Mouse (Mus musculus) heart, adult 2 months (tissue): ENCODE measurements around the gene Usp36. TPM values are rescaled to one million over a fixed set of nuclear protein-coding genes. Genes with fewer than 3 reads are reported as not detected.
A peak's percentile ranks its signal among the peaks of the same experiment; 100 is the strongest.

Source experiments
- DNase-seq, 2 experiments: peaks; one replicate each; pipeline ENCODE4 v3.0.0; 2021
- H3K27ac ChIP-seq: fragments of 200-600 bp; 2 replicates; pipeline ENCODE4 v1.8.1; 2022
- H3K27me3 ChIP-seq: fragments of 200-500 bp; 2 replicates; pipeline ENCODE4 v1.6.1; 2012; ENCODE audit warnings: mild to moderate bottlenecking, low read length, inconsistent platforms, mixed read lengths; ENCODE audit not compliant: control insufficient read depth, insufficient read depth
- H3K36me3 ChIP-seq: fragments of 200-500 bp; 2 replicates; pipeline ENCODE4 v1.6.1; 2012; ENCODE audit warnings: low read length, inconsistent platforms; ENCODE audit not compliant: control insufficient read depth, insufficient read depth
- H3K4me1 ChIP-seq: fragments of 200-500 bp; 2 replicates; pipeline ENCODE4 v1.6.1; 2011; ENCODE audit warnings: low read length; ENCODE audit not compliant: control insufficient read depth, insufficient read depth
- H3K4me3 ChIP-seq: fragments of 200-600 bp; 2 replicates; pipeline ENCODE4 v1.8.1; 2022
- H3K79me2 ChIP-seq: fragments of 200-500 bp; replicated peaks from 2 replicates; pipeline ENCODE4 v1.6.1; 2012; ENCODE audit warnings: mild to moderate bottlenecking, inconsistent platforms, low read length, moderate library complexity, mixed read lengths; ENCODE audit not compliant: control insufficient read depth, insufficient read depth
- H3K9ac ChIP-seq: fragments of 200-500 bp; 2 replicates; pipeline ENCODE4 v1.6.1; 2012; ENCODE audit warnings: low read depth, mild to moderate bottlenecking, control low read depth, inconsistent platforms, low read length, mixed read lengths
- CTCF ChIP-seq: fragments of 200-600 bp; IDR thresholded peaks from 2 replicates; pipeline ENCODE4 v1.8.1; 2022; ENCODE audit warnings: antibody characterized with exemption, mild to moderate bottlenecking, moderate library complexity
- EP300 ChIP-seq: fragments of 200-500 bp; IDR thresholded peaks from 2 replicates; pipeline ENCODE4 v1.6.1; 2011; ENCODE audit warnings: low read depth, low read length, control low read depth; ENCODE audit not compliant: insufficient read depth
- POLR2A ChIP-seq: fragments of 200-500 bp; IDR thresholded peaks from 2 replicates; pipeline ENCODE4 v1.6.1; 2011; ENCODE audit warnings: mild to moderate bottlenecking, low read depth, low read length, control low read depth; ENCODE audit not compliant: insufficient read depth
- WGBS: fragments of 180-500 bp; shearing (Covaris S2); methylation state at CpG from one replicate; pipeline ENCODE4 v1.1.7; 2018; 5-methylcytosine and 5-hydroxymethylcytosine counted together
- intact Hi-C: fragments of 180-260 bp; cut with DNase I; formaldehyde crosslinking; loops from one replicate; pipeline ENCODE4 v1.15.1; 2025
- polyA plus RNA-seq: library from polyadenylated mRNA; depleted of rRNA; stranded (reverse); fragments of >200 nt; gene quantifications from 2 replicates; pipeline ENCODE4 v1.2.3, GENCODE M21; 2012
- total RNA-seq, 2 experiments: library from RNA; stranded (reverse); gene quantifications; 2 replicates each; pipeline ENCODE4 v1.2.3; 2021

Usp36 gene
- total and polyA plus RNA-seq, 3 experiments: 10.3 to 15.5 (median 13.1) TPM

- DNase-seq: no peak
- intact Hi-C loops: no loop called here
- Histone ChIP-seq H3K27me3 (no peaks in the 10 kb centered on the region), H3K9ac (no peak overlapping the region; the same call in 1 of the 2 replicates), H3K79me2 (no peaks in the 10 kb centered on the region), H3K4me3 (no peak overlapping the region), H3K4me1 (peaks cover 17% of the 10 kb centered on the region), H3K27ac (no peak overlapping the region), H3K36me3 (no peaks in the 10 kb centered on the region)
- no peak for TF ChIP-seq EP300
- no peak for TF ChIP-seq CTCF
- TF ChIP-seq POLR2A: no peak
- 56% methylated on average over 3 of the region's 3 CpGs for WGBS
Measured at GRCm38 (mm10) chr11:118322647-118323046, 32.6 kb upstream of the Usp36 start.

DNA sequence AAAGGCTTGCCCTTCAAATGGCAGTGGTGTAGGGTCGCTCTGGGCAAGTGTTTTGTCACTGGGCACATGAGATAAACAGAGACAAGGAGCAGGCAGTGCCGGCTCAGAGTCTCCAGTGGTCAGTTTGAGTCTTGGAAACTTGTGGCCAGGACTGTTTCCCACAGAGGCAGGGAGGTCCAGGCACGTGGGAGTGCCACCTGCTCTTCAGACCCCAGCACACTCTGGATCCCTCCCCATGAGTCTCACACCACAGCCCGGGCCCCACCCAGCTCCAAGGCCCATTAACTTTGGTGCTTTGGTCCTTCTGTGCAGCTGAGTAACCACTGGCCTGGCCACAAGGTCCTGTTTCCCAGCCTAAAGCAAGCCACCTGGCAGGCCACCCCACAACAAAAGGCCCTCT lies 31.9 kb upstream of the Usp36 start:
- 65% methylated on average over 4 of the region's 4 CpGs for WGBS
- intact Hi-C loops: no loop called here
- H3K4me3 ChIP-seq: no peak overlapping the region
- no peak overlapping the region for H3K27ac ChIP-seq
- DNase-seq: no peak
- H3K27me3 ChIP-seq: no peaks in the 10 kb centered on the region
- H3K4me1 ChIP-seq: peaks cover 11% of the 10 kb centered on the region
- no peaks in the 10 kb centered on the region for H3K79me2 ChIP-seq
- TF ChIP-seq EP300 (no peak), POLR2A (no peak), CTCF (no peak)
- H3K36me3 ChIP-seq: no peaks in the 10 kb centered on the region
- H3K9ac ChIP-seq: no peak overlapping the region

- Histone ChIP-seq H3K9ac (no peak overlapping the region), H3K27me3 (no peaks in the 10 kb centered on the region), H3K4me1 (peaks cover 9% of the 10 kb centered on the region), H3K27ac (no peak overlapping the region), H3K79me2 (no peaks in the 10 kb centered on the region), H3K36me3 (no peaks in the 10 kb centered on the region), H3K4me3 (no peak overlapping the region)
- 90% methylated on average over 7 of the region's 7 CpGs for whole genome bisulfite sequencing
- DNase-seq: no peak
- intact Hi-C loops: no loop called here
- TF ChIP-seq EP300: no peak
- no peak for TF ChIP-seq POLR2A
- no peak for TF ChIP-seq CTCF
Measured at GRCm38 (mm10) chr11:118321500-118321899, 31.5 kb upstream of the Usp36 start.

DNA sequence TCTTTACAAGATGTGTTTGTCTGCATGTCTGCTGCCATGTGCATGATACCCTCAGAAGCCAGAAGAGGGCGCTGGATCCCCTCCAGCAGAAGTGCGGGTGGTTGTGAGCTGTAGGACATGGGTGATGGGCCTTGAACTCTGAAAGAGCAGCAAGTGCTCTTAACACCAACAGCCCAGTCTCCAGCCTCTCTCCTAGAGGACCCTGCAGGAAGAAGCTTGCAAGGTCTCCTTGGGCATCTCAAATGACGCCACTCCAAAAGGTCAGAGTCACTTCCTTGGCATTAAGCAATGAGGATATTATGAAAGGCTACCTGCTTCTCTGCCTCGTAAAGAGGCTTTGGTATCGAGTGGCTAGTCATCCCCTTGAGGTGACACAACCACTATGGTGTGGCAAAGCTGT lies 28.6 kb upstream of the Usp36 start:
- TF ChIP-seq EP300 (no peak), CTCF (peak; percentile 75), POLR2A (no peak)
- Histone ChIP-seq H3K27ac (no peak overlapping the region), H3K4me1 (peaks cover 4% of the 10 kb centered on the region), H3K36me3 (no peaks in the 10 kb centered on the region), H3K79me2 (no peaks in the 10 kb centered on the region), H3K4me3 (no peak overlapping the region), H3K9ac (no peak overlapping the region), H3K27me3 (no peaks in the 10 kb centered on the region)
- intact Hi-C loops: no loop called here
- 56% methylated on average over 5 of the region's 5 CpGs for WGBS
- no peak for DNase-seq

GRCm38 (mm10) chr11:118317129-118317528 lies 27.1 kb upstream of the Usp36 start:
- WGBS: 15% methylated on average over 7 of the region's 7 CpGs
- Histone ChIP-seq H3K4me3 (no peak overlapping the region), H3K4me1 (no peaks in the 10 kb centered on the region; the same call in 1 of the 2 replicates), H3K27ac (no peak overlapping the region), H3K36me3 (no peaks in the 10 kb centered on the region; the same call in 1 of the 2 replicates), H3K27me3 (no peaks in the 10 kb centered on the region), H3K9ac (no peak overlapping the region), H3K79me2 (no peaks in the 10 kb centered on the region)
- peak; percentile 97 for TF ChIP-seq CTCF
- TF ChIP-seq POLR2A: no peak
- TF ChIP-seq EP300: 0 out of 2 replicates have a peak, but pooled peaks have one; percentile 63
- DNase-seq: peak; percentile 37 to 54
- intact Hi-C loops: loop anchor here (1.0 kb wide), 2 partner anchors 38 to 62 kb away; partner anchors contain the start of gene Timp2

GRCm38 (mm10) chr11:118316231-118316806 lies 26.3 kb upstream of the Usp36 start:
- H3K27me3 ChIP-seq: no peaks in the 10 kb centered on the region
- H3K36me3 ChIP-seq: no peaks in the 10 kb centered on the region; the same call in 1 of the 2 replicates
- intact Hi-C loops: no loop called here
- no peaks in the 10 kb centered on the region for H3K4me1 ChIP-seq
- TF ChIP-seq EP300: no peak
- no peak for TF ChIP-seq CTCF
- TF ChIP-seq POLR2A: no peak
- no peak for DNase-seq
- no peaks in the 10 kb centered on the region for H3K79me2 ChIP-seq
- no peak overlapping the region for H3K9ac ChIP-seq
- 66% methylated on average over 8 of the region's 8 CpGs for WGBS
- no peak overlapping the region for H3K27ac ChIP-seq
- H3K4me3 ChIP-seq: no peak overlapping the region
